Comparison of ENCODE assay signal across 22 mouse cellular contexts in the genomic region with DNA sequence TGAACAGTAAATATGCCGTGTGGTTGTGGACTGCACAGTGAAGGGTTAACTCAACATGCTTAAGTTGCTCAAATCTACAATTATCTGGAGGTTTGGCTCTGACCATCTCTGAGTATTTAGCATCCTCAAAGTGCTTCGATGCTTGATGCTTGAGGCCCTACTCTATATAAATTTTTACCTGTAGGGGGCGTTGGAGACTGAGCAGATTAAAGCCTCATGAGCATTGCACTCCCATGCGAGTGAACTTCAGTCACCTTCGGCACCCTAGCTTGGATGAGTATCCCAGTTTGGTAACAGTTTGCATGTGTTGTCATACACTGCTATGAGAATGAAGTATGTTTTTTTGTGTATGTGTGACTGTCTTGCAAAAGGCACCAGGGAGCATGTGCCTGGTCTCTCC. TPM values are rescaled to one million over a fixed set of nuclear protein-coding genes. Genes with fewer than 3 reads are reported as not detected.
DNase-seq lines count a peak whose midpoint lies in the region; TF ChIP-seq lines count a peak whose summit lies in the region.
"Had no signal": no experiment of that assay in that cellular context is flagged by ENCODE, and none has a peak within 500 bp of the region (broad histone marks: within the 10 kb centered on the region; RNA-seq: fewer than 3 reads in every experiment).

No protein-coding gene starts in this region.

- TF ChIP-seq POLR2A in CH12.LX (IDR thresholded peaks at IDR 0.05; ENCODE audit: low read depth, low read length): no peak

- DNase-seq in embryo, embryonic 11 days: peak; percentile 9
- no peak for DNase-seq in embryo, embryonic 9.5 days (ENCODE audit: extremely low spot score)
- no peak for DNase-seq in left cerebral cortex, adult 2 months (ENCODE audit: extremely low spot score in 1 of 2, low spot score in 2 of 2)
- DNase-seq in left cerebral cortex, postnatal 10 days (ENCODE audit: extremely low spot score in 1 of 2, low spot score in 2 of 2): no peak
- DNase-seq in CH12.LX (ENCODE audit: extremely low read depth): peak; percentile 19
- peak; percentile 1 for DNase-seq in fat pad, adult 2 months (ENCODE audit: extremely low read depth, low read depth, low spot score)
- DNase-seq in urinary bladder, adult 18-20 months (ENCODE audit: low spot score in 2 of 2): no peak
- DNase-seq in layer of hippocampus, adult 11-12 months (ENCODE audit: low spot score): no peak
- DNase-seq: adrenal gland, adult 2 months; B cell, adult 2 months; cerebellum, adult 8-10 months; gastrocnemius, postnatal 25 days; spleen, adult 18-20 months had no signal

- H3K9ac ChIP-seq in CH12.LX (ENCODE audit: insufficient read depth, low read depth): no peak overlapping the region
- H3K9ac ChIP-seq: embryonic facial prominence, embryonic 15.5 days; forebrain, embryonic 13.5 days; heart, embryonic 15.5 days; hindbrain, embryonic 14.5 days; neural tube, embryonic 13.5 days had no signal

- TF ChIP-seq CTCF in left cerebral cortex, adult 2 months (IDR thresholded peaks at IDR 0.05): peak; percentile 24
- peak in 1 of 2 experiments; percentile 55; a peak in 2 of 4 replicates for TF ChIP-seq CTCF in CH12.LX (conservative IDR thresholded peaks at IDR 0.05 in 1 of 2, IDR thresholded peaks at IDR 0.05 in 1 of 2; ENCODE audit: low read depth in 2 of 2, low read length in 2 of 2)

- H3K4me1 ChIP-seq in CH12.LX (ENCODE audit: control insufficient read depth in 1 of 2, insufficient read depth in 2 of 2): no peaks in the 10 kb centered on the region
- H3K4me1 ChIP-seq: embryonic facial prominence, embryonic 15.5 days had no signal

- H3K27ac ChIP-seq in left cerebral cortex, adult 2 months: no peak overlapping the region
- no peak overlapping the region for H3K27ac ChIP-seq in CH12.LX (ENCODE audit: insufficient read depth, low read depth)
- H3K27ac ChIP-seq: embryonic facial prominence, embryonic 15.5 days; forebrain, embryonic 13.5 days; heart, embryonic 15.5 days; hindbrain, embryonic 14.5 days; neural tube, embryonic 13.5 days had no signal

- no peak overlapping the region for H3K4me3 ChIP-seq in left cerebral cortex, adult 2 months
- no peak overlapping the region for H3K4me3 ChIP-seq in CH12.LX (replicated peaks in 1 of 3; ENCODE audit: low read depth in 2 of 3, low read length in 2 of 3, poor library complexity in 1 of 3)
- H3K4me3 ChIP-seq: embryonic facial prominence, embryonic 15.5 days; forebrain, embryonic 13.5 days; heart, embryonic 15.5 days; neural tube, embryonic 13.5 days had no signal

- no peaks in the 10 kb centered on the region for H3K36me3 ChIP-seq in CH12.LX (replicated peaks in 1 of 2; ENCODE audit: control insufficient read depth in 1 of 2, insufficient read depth in 1 of 2, low read length in 1 of 2)
- H3K36me3 ChIP-seq: embryonic facial prominence, embryonic 15.5 days; heart, embryonic 15.5 days; neural tube, embryonic 13.5 days had no signal

- H3K4me2 ChIP-seq in CH12.LX (ENCODE audit: insufficient read depth, low read depth, poor library complexity, severe bottlenecking): no peak overlapping the region
- H3K4me2 ChIP-seq: embryonic facial prominence, embryonic 15.5 days; forebrain, embryonic 13.5 days; heart, embryonic 15.5 days; hindbrain, embryonic 14.5 days; liver, embryonic 11.5 days; neural tube, embryonic 13.5 days had no signal

- dilution Hi-C loops in CH12.LX (cut with MboI; ENCODE audit: extremely low pct_ligation_motif_present, extremely low pct_unique_long_range_greater_than_20kb, low sequenced_read_pairs): no loop called here

- H3K9me3 ChIP-seq in CH12.LX (replicated peaks; ENCODE audit: low read length): peaks cover 2% of the 10 kb centered on the region
- H3K9me3 ChIP-seq: embryonic facial prominence, embryonic 15.5 days; forebrain, embryonic 13.5 days; heart, embryonic 15.5 days had no signal

- no peaks in the 10 kb centered on the region for H3K79me2 ChIP-seq in CH12.LX (replicated peaks; ENCODE audit: control insufficient read depth, extremely low read depth, insufficient read depth, poor library complexity, severe bottlenecking)

- no peaks in the 10 kb centered on the region for H3K27me3 ChIP-seq in CH12.LX (replicated peaks)
- H3K27me3 ChIP-seq: embryonic facial prominence, embryonic 15.5 days; forebrain, embryonic 13.5 days; heart, embryonic 15.5 days; neural tube, embryonic 13.5 days had no signal

- in situ Hi-C loops in CH12.LX (cut with MboI; ENCODE audit: low pct_ligation_motif_present, low pct_unique_long_range_greater_than_20kb, low sequenced_read_pairs): no loop called here

- no peak for TF ChIP-seq EP300 in CH12.LX (IDR thresholded peaks at IDR 0.05; ENCODE audit: low read length)

- intact Hi-C loops in left cerebral cortex, adult 2 months (cut with DNase I): loop anchor here (10.0 kb wide), 1 partner anchor 135 kb away; no protein-coding TSS in a partner anchor
- intact Hi-C loops in left cerebral cortex, postnatal 10 days (cut with DNase I): no loop called here

- peak; percentile 43 for TF ChIP-seq RAD21 in CH12.LX (IDR thresholded peaks at IDR 0.05; ENCODE audit: low read depth, low read length)

TF ChIP-seq in CH12.LX, 34 proteins besides CTCF, POLR2A, EP300 and RAD21:
- TF ChIP-seq SMC3 (IDR thresholded peaks at IDR 0.05; ENCODE audit: low read depth, low read length) (peak; percentile 26), MXI1 (IDR thresholded peaks at IDR 0.05; ENCODE audit: low read depth, low read length) (no peak)

RNA-seq across cellular contexts. Expression of gene Gm4922, which starts 16.7 kb away (rescaled TPM):
- total RNA-seq in left cerebral cortex, adult 2 months (2021): not detected
- total RNA-seq in left cerebral cortex, postnatal 10 days (2021): not detected
- total RNA-seq in CH12.LX (2012; rRNA removed): not detected in 2 replicates
- not detected in 2 replicates for total RNA-seq in CH12.LX (2014; rRNA removed)
- not detected in 2 replicates for polyA plus RNA-seq in CH12.LX (2012; ENCODE audit: insufficient read length, low read depth)
- total RNA-seq: adrenal gland, adult 2 months; gastrocnemius, postnatal 25 days; left cerebral cortex, postnatal 25 days had no signal
- polyA plus RNA-seq: adrenal gland, adult 2 months; brain, embryonic 14.5 days; embryonic facial prominence, embryonic 15.5 days; forebrain, embryonic 13.5 days; kidney, embryonic 14.5 days; liver, embryonic 11.5 days had no signal

RNA-seq across cellular contexts. Expression of gene Arfgef3, which starts 26.2 kb away (rescaled TPM):
- total RNA-seq in left cerebral cortex, adult 2 months (2021): 100 to 1,000 TPM; 106 to 111 TPM
- 10 to 100 TPM; 89.4 to 94.9 TPM for total RNA-seq in left cerebral cortex, postnatal 10 days (2021)
- total RNA-seq in CH12.LX (2012; rRNA removed): 6.4 and 11.0 TPM in 2 replicates
- 0.28 and 0.36 TPM in 2 replicates for total RNA-seq in CH12.LX (2014; rRNA removed)
- 0.49 and 0.50 TPM in 2 replicates for polyA plus RNA-seq in CH12.LX (2012; ENCODE audit: insufficient read length, low read depth)

Comparison
In these comparisons a context has a peak if more than half of its experiments do, and no peak if none do; other contexts are left out.
1. DNase-seq: peak in embryo, embryonic 11 days (single experiment), CH12.LX (single experiment) and fat pad, adult 2 months (single experiment); none in embryo, embryonic 9.5 days (single experiment), left cerebral cortex, adult 2 months (0 of 2), left cerebral cortex, postnatal 10 days (0 of 2), urinary bladder, adult 18-20 months (0 of 2) and layer of hippocampus, adult 11-12 months (single experiment).
2. RNA of gene Arfgef3, which starts 26.2 kb away (total RNA-seq): 106 to 111 TPM in left cerebral cortex, adult 2 months and 89.4 to 94.9 TPM in left cerebral cortex, postnatal 10 days; 0.28 to 11.0 TPM in CH12.LX; every median in the first group is over 4 times any median in the second.